In the genomic region with DNA sequence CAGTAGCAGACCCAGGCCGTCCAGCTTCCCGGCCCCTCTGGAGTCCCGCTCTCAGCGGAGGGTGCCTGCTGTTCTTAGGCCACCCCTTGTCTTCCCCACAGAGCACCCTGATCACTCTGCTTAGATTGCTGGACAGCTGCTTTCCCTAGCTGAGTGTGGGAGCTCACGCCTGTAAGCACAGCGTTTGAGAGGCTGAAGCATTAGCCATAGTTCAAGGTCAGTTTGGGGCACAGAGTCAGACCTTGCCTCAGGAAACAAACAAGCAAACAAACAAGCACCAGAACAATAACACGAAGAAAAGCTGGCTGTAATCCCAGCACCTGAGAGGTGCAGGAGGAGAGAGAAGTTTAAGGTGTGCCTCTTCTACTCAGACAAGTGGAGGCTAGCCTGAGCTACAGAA, we compare ENCODE assay signal across 17 mouse cellular contexts.
"Had no signal": no experiment of that assay in that cellular context is flagged by ENCODE, and none has a peak within 500 bp of the region (broad histone marks: within the 10 kb centered on the region; RNA-seq: fewer than 3 reads in every experiment).

No protein-coding gene starts in this region.

- H3K4me3 ChIP-seq: limb, embryonic 12.5 days; limb, embryonic 15.5 days; liver, embryonic 13.5 days; midbrain, embryonic 12.5 days; midbrain, embryonic 15.5 days; neural tube, embryonic 12.5 days; neural tube, embryonic 15.5 days had no signal

- DNase-seq: kidney, adult 9 months; kidney, postnatal 25 days; left cerebral cortex, postnatal 4 days; liver, embryonic 13.5 days; lung, adult 2 months; retina, postnatal 1 day; right cerebral cortex, postnatal 25 days; spleen, adult 18-20 months; thymus, adult 18-20 months; thymus, postnatal 36 days had no signal

- H3K4me1 ChIP-seq: limb, embryonic 12.5 days had no signal

- H3K4me2 ChIP-seq: limb, embryonic 12.5 days; limb, embryonic 15.5 days; liver, embryonic 13.5 days; midbrain, embryonic 12.5 days; midbrain, embryonic 15.5 days; neural tube, embryonic 12.5 days; neural tube, embryonic 15.5 days had no signal

- H3K27ac ChIP-seq: limb, embryonic 12.5 days; limb, embryonic 15.5 days; liver, embryonic 13.5 days; macrophage; midbrain, embryonic 12.5 days; midbrain, embryonic 15.5 days; neural tube, embryonic 12.5 days; neural tube, embryonic 15.5 days had no signal

- H3K27me3 ChIP-seq: limb, embryonic 12.5 days; limb, embryonic 15.5 days; liver, embryonic 13.5 days; midbrain, embryonic 12.5 days; midbrain, embryonic 15.5 days; neural tube, embryonic 12.5 days; neural tube, embryonic 15.5 days had no signal

- ATAC-seq: midbrain, embryonic 15.5 days had no signal

- H3K36me3 ChIP-seq: limb, embryonic 12.5 days; limb, embryonic 15.5 days; midbrain, embryonic 12.5 days; midbrain, embryonic 15.5 days; neural tube, embryonic 12.5 days; neural tube, embryonic 15.5 days had no signal

- H3K9ac ChIP-seq: limb, embryonic 12.5 days; limb, embryonic 15.5 days; liver, embryonic 13.5 days; midbrain, embryonic 12.5 days; midbrain, embryonic 15.5 days; neural tube, embryonic 12.5 days; neural tube, embryonic 15.5 days had no signal

- H3K9me3 ChIP-seq: limb, embryonic 12.5 days; limb, embryonic 15.5 days; liver, embryonic 13.5 days; midbrain, embryonic 12.5 days; midbrain, embryonic 15.5 days; neural tube, embryonic 12.5 days; neural tube, embryonic 15.5 days had no signal
